Mouse (Mus musculus): ENCODE results near the gene Casz1. TPM values are rescaled to one million over a fixed set of nuclear protein-coding genes. Genes with fewer than 3 reads are reported as not detected.

Casz1 gene
- polyA plus RNA-seq, 1 experiment: 1.3 TPM

- TF ChIP-seq CTCF (IDR thresholded peaks at IDR 0.05; ENCODE audit: low read depth, low read length): no peak
- H3K4me1 ChIP-seq (ENCODE audit: control insufficient read depth, insufficient read depth, low read length): peaks cover 7% of the 10 kb centered on the region
- no peak overlapping the region for H3K27ac ChIP-seq (ENCODE audit: insufficient read depth, low read depth, low read length)
- no peak overlapping the region for H3K4me3 ChIP-seq (ENCODE audit: insufficient read depth, low read length)
Measured at GRCm38 (mm10) chr4:148972707-148973106, 168.5 kb downstream of the Casz1 start.

DNA sequence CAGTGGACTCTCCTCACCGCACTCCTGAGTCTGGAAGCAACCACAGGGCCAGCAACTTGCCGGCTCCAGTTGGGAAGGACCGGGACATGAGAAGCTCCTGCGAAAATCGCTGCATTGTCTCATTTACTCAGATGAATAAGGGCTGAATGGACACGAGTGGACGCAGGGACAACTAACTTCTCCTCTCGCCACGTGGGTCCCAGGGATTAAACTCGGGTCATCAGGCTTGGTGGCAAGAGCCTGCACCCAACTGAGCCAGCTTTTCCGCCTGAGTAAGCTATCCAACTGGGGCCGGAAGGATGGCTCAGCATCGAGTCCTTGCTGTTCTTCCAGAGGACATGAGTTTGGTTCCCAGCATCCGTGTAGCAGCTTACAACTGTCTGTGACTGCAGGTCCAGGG is 169.2 kb downstream of the Casz1 start:
- peaks cover 7% of the 10 kb centered on the region for H3K4me1 ChIP-seq (ENCODE audit: control insufficient read depth, insufficient read depth, low read length)
- H3K4me3 ChIP-seq (ENCODE audit: insufficient read depth, low read length): no peak overlapping the region
- no peak overlapping the region for H3K27ac ChIP-seq (ENCODE audit: insufficient read depth, low read depth, low read length)
- no peak for TF ChIP-seq CTCF (IDR thresholded peaks at IDR 0.05; ENCODE audit: low read depth, low read length)
- no peak for TF ChIP-seq POLR2A (IDR thresholded peaks at IDR 0.05; ENCODE audit: borderline replicate concordance, low read depth, low read length)

DNA sequence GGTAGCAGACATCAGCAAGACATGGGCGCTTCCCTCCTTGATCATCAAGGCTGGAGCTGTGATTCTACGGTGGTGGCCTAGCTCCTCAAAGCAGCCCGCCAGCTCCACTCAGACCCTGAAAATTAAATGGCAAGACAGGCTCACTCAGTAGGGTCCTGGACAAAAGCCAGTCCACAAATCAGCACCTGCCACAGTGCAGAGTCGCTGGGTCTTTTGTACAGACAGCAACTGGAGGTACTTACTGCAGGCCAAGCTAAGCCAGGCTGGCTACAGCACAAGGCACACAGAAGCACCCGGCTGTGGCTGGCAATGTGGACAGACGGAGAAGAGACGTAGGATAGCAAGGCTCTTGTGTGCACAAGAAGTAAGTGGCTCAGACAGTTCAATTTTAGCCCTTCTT is 170.6 kb downstream of the Casz1 start:
- H3K27ac ChIP-seq (ENCODE audit: insufficient read depth, low read depth, low read length): no peak overlapping the region
- H3K4me1 ChIP-seq (ENCODE audit: control insufficient read depth, insufficient read depth, low read length): peaks cover under 1% of the 10 kb centered on the region
- no peak overlapping the region for H3K4me3 ChIP-seq (ENCODE audit: insufficient read depth, low read length)
- no peak for TF ChIP-seq CTCF (IDR thresholded peaks at IDR 0.05; ENCODE audit: low read depth, low read length)

DNA sequence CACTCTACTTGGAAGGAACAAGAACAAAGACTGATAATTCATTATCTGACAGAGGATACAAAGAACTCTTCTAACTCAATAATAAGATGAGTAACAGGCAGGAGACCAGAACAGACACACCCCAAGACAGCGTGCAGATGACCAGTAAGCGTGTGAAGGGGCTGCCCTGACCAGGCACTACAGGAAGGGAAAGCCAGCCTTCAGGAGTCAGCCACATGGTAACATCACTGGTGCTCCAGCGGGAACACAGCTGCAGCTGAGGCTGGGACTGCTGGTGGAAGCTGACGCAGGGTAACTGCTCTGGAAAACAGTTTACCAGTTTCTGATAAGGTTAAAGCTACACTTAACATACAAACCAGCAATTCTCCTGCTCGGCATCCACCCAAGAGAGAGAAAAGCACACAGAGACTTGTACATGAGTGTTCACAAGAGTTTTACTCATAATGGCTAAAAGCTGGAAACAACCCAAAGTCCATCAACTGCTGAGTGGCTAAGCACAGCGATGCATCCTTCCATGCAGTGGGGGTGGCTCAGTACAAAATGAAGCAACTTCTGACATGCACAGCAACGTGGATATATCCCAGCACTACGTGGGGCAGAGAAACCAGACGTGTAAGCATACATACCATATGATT is 174.1 kb downstream of the Casz1 start:
- TF ChIP-seq CTCF (IDR thresholded peaks at IDR 0.05; ENCODE audit: low read depth, low read length) (no peak), POLR2A (IDR thresholded peaks at IDR 0.05; ENCODE audit: borderline replicate concordance, low read depth, low read length) (no peak)
- H3K4me1 ChIP-seq (ENCODE audit: control insufficient read depth, insufficient read depth, low read length): no peaks in the 10 kb centered on the region
- no peak overlapping the region for H3K27ac ChIP-seq (ENCODE audit: insufficient read depth, low read depth, low read length)
- no peak overlapping the region for H3K4me3 ChIP-seq (ENCODE audit: insufficient read depth, low read length)

DNA sequence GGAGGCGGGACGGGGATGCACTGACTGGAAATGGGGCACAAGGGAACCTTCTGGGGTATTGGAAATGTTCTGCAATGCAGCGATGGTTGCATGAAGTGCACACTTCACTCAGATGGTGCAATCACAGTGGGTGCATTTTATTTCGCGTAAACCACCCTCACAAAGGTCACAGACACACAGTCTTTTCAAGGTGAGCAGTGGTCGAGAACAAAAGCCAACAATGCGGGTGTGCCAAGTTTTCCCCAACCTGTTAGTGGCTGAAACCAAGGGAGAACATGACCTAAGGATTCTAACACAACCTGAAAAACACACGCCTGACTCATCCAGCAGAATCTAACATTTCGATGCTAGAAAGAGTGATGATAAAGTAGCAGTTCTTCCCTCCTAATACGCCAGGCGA is 174.7 kb downstream of the Casz1 start:
- TF ChIP-seq CTCF (IDR thresholded peaks at IDR 0.05; ENCODE audit: low read depth, low read length): no peak
- TF ChIP-seq POLR2A (IDR thresholded peaks at IDR 0.05; ENCODE audit: borderline replicate concordance, low read depth, low read length): no peak

DNA sequence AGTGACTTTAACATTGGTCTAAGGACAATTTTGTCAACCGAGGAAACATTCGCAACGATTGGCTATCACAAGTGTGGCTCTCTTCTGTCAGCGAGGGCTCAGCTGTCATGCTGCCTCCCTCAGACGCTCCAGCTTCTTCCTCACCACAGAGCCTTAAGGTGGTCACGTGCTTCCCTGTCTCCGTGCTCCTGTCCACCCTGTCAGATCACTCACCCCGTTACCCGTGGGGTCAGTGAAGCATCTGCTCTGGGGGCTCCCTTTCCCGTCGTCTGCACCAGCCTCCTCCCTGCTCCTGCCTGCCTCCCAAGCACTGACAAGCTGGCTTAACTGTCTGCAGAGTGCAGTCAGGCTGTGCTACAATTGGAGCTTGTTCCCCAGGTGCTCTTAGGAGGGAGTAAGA is 175.6 kb downstream of the Casz1 start:
- no peak overlapping the region for H3K27ac ChIP-seq (ENCODE audit: insufficient read depth, low read depth, low read length)
- no peak for TF ChIP-seq CTCF (IDR thresholded peaks at IDR 0.05; ENCODE audit: low read depth, low read length)
- TF ChIP-seq POLR2A (IDR thresholded peaks at IDR 0.05; ENCODE audit: borderline replicate concordance, low read depth, low read length): no peak

More for the DNA sequence above, 174.7 kb downstream of the Casz1 start:
- Histone ChIP-seq H3K4me3 (ENCODE audit: insufficient read depth, low read length) (no peak overlapping the region), H3K27ac (ENCODE audit: insufficient read depth, low read depth, low read length) (no peak overlapping the region), H3K4me1 (ENCODE audit: control insufficient read depth, insufficient read depth, low read length) (no peaks in the 10 kb centered on the region)

DNA sequence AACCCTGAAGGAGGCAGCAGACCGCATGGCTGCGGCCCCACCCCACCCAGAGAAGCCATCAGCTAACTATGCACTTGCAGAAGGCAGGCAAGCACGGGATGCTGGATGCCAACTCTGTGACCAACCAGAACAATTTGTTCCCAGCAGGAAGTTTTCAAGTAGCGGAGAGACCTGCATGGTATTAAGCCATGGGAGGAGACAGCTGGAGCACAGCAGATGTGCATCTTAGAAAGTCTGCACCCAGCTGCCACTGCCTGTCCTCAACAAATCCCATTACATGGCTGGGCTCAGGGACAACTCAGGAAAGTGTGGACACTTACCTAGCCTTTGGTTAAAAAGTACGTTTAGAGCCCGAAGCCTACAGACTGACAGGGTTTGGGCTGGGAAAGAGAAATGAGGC is 178.0 kb downstream of the Casz1 start:
- H3K4me3 ChIP-seq (ENCODE audit: insufficient read depth, low read length): no peak overlapping the region
- H3K4me1 ChIP-seq (ENCODE audit: control insufficient read depth, insufficient read depth, low read length): 0 out of 2 replicates have a peak, but pooled peaks cover 2% of the 10 kb centered on the region
- H3K27ac ChIP-seq (ENCODE audit: insufficient read depth, low read depth, low read length): no peak overlapping the region
- TF ChIP-seq POLR2A (IDR thresholded peaks at IDR 0.05; ENCODE audit: borderline replicate concordance, low read depth, low read length): no peak
- no peak for TF ChIP-seq CTCF (IDR thresholded peaks at IDR 0.05; ENCODE audit: low read depth, low read length)

More for the DNA sequence above, 175.6 kb downstream of the Casz1 start:
- no peaks in the 10 kb centered on the region for H3K4me1 ChIP-seq (ENCODE audit: control insufficient read depth, insufficient read depth, low read length)
- no peak overlapping the region for H3K4me3 ChIP-seq (ENCODE audit: insufficient read depth, low read length)

GRCm38 (mm10) chr4:148984701-148985540 is 180.7 kb downstream of the Casz1 start:
- H3K27ac ChIP-seq (ENCODE audit: insufficient read depth, low read depth, low read length): no peak overlapping the region
- TF ChIP-seq CTCF (IDR thresholded peaks at IDR 0.05; ENCODE audit: low read depth, low read length) (no peak), POLR2A (IDR thresholded peaks at IDR 0.05; ENCODE audit: borderline replicate concordance, low read depth, low read length) (no peak)
- peaks cover 9% of the 10 kb centered on the region for H3K4me1 ChIP-seq (ENCODE audit: control insufficient read depth, insufficient read depth, low read length)
- H3K4me3 ChIP-seq (ENCODE audit: insufficient read depth, low read length): no peak overlapping the region

GRCm38 (mm10) chr4:148985541-148986476 is 181.6 kb downstream of the Casz1 start:
- Histone ChIP-seq H3K4me1 (ENCODE audit: control insufficient read depth, insufficient read depth, low read length) (peaks cover 9% of the 10 kb centered on the region), H3K27ac (ENCODE audit: insufficient read depth, low read depth, low read length) (no peak overlapping the region), H3K4me3 (ENCODE audit: insufficient read depth, low read length) (no peak overlapping the region)
- no peak for TF ChIP-seq CTCF (IDR thresholded peaks at IDR 0.05; ENCODE audit: low read depth, low read length)
- TF ChIP-seq POLR2A (IDR thresholded peaks at IDR 0.05; ENCODE audit: borderline replicate concordance, low read depth, low read length): no peak
